Mouse (Mus musculus): ENCODE results near the gene Olfr1123. TPM values are rescaled to one million over a fixed set of nuclear protein-coding genes. Genes with fewer than 3 reads are reported as not detected.

The Olfr1123 gene
- polyA plus RNA-seq (2017; shearing (Covaris generic)): under 1 TPM in 1 of 2 experiments, not detected in 1; 0.22 TPM

GRCm38 (mm10) chr2:87416335-87416734, at the start of gene Olfr1123:
Gene Olfr1123 (plus strand): TSS chr2:87416635.

GRCm38 (mm10) chr2:87369595-87369994, 46.8 kb upstream of the Olfr1123 start, which contains the start of gene Olfr1121:
Gene Olfr1121 (plus strand): TSS chr2:87369895.

GRCm38 (mm10) chr2:87385549-87385948, 30.9 kb upstream of the Olfr1123 start, which contains the start of gene Olfr1122:
Gene Olfr1122 (plus strand): TSS chr2:87385849.

GRCm38 (mm10) chr2:87429975-87430374, 13.5 kb downstream of the Olfr1123 start, which contains the start of gene Olfr1124:
Gene Olfr1124 (plus strand): TSS chr2:87430275.

GRCm38 (mm10) chr2:87453662-87454061, 37.2 kb downstream of the Olfr1123 start, which contains the start of gene Olfr1126:
Gene Olfr1126 (plus strand): TSS chr2:87453962.

Other genes starting within 250 kb of the Olfr1123 start
- not detected for gene Olfr1112, start 228.8 kb upstream of the Olfr1123 start, polyA plus RNA-seq (2017; shearing (Covaris generic))
- gene Olfr1113, start 207.7 kb upstream of the Olfr1123 start, polyA plus RNA-seq (2017; shearing (Covaris generic)): not detected
- not detected for gene Olfr1115, start 168.6 kb upstream of the Olfr1123 start, polyA plus RNA-seq (2017; shearing (Covaris generic))
- gene Olfr1116, start 149.1 kb upstream of the Olfr1123 start, polyA plus RNA-seq (2017; shearing (Covaris generic)): under 1 TPM in 1 of 2 experiments, not detected in 1; 0.17 TPM
- under 1 TPM in 1 of 2 experiments, not detected in 1; 0.09 TPM for gene Olfr1118, start 109.1 kb upstream of the Olfr1123 start, polyA plus RNA-seq (2017; shearing (Covaris generic))
- gene Olfr1120, start 61.8 kb upstream of the Olfr1123 start, polyA plus RNA-seq (2017; shearing (Covaris generic)): under 1 TPM in 1 of 2 experiments, not detected in 1; 0.10 TPM
- not detected for gene Olfr1121, start 46.7 kb upstream of the Olfr1123 start, polyA plus RNA-seq (2017; shearing (Covaris generic))
- under 1 TPM in 1 of 2 experiments, not detected in 1; 0.21 TPM for gene Olfr1122, start 30.8 kb upstream of the Olfr1123 start, polyA plus RNA-seq (2017; shearing (Covaris generic))
- gene Olfr1124, start 13.6 kb downstream of the Olfr1123 start, polyA plus RNA-seq (2017; shearing (Covaris generic)): under 1 TPM; 0.13 to 0.14 TPM
- not detected for gene Olfr1126, start 37.3 kb downstream of the Olfr1123 start, polyA plus RNA-seq (2017; shearing (Covaris generic))
- under 1 TPM in 1 of 2 experiments, not detected in 1; 0.27 TPM for gene Pramel7, start 80.5 kb downstream of the Olfr1123 start, polyA plus RNA-seq (2017; shearing (Covaris generic))
- gene Pramel6, start 89.9 kb downstream of the Olfr1123 start, polyA plus RNA-seq (2017; shearing (Covaris generic)): not detected
- not detected for gene Olfr153, start 115.2 kb downstream of the Olfr1123 start, polyA plus RNA-seq (2017; shearing (Covaris generic))
- not detected for gene Olfr1128, start 128.9 kb downstream of the Olfr1123 start, polyA plus RNA-seq (2017; shearing (Covaris generic))
- gene Olfr1129, start 157.3 kb downstream of the Olfr1123 start, polyA plus RNA-seq (2017; shearing (Covaris generic)): not detected
- gene Olfr1130, start 189.6 kb downstream of the Olfr1123 start, polyA plus RNA-seq (2017; shearing (Covaris generic)): not detected
- gene Olfr1131, start 210.5 kb downstream of the Olfr1123 start, polyA plus RNA-seq (2017; shearing (Covaris generic)): under 1 TPM in 1 of 2 experiments, not detected in 1; 0.23 TPM
- gene Olfr1132, start 220.9 kb downstream of the Olfr1123 start, polyA plus RNA-seq (2017; shearing (Covaris generic)): under 1 TPM in 1 of 2 experiments, not detected in 1; 0.25 TPM
- gene Olfr1133, start 230.7 kb downstream of the Olfr1123 start, polyA plus RNA-seq (2017; shearing (Covaris generic)): under 1 TPM in 1 of 2 experiments, not detected in 1; 0.53 TPM
- gene Olfr1134, start 241.8 kb downstream of the Olfr1123 start, polyA plus RNA-seq (2017; shearing (Covaris generic)): not detected

Measured in activated CD4-positive, CD25-positive, alpha-beta regulatory T cell (primary cell).